Mouse (Mus musculus) thymus, adult 2 months (tissue): ENCODE results near the gene Ddit4.

Experiments
- CTCF ChIP-seq: fragments of 200-500 bp; IDR thresholded peaks from 2 replicates; pipeline ENCODE4 v1.5.1; 2012; ENCODE audit warnings: mild to moderate bottlenecking, control low read depth, low read length, moderate library complexity, borderline replicate concordance; ENCODE audit not compliant: control insufficient read depth, poor library complexity, insufficient read depth; ENCODE audit errors: extremely low read depth
- POLR2A ChIP-seq: fragments of 200-500 bp; IDR thresholded peaks from 2 replicates; pipeline ENCODE4 v1.6.1; 2012; ENCODE audit warnings: mild to moderate bottlenecking, low read length, control low read depth, moderate library complexity; ENCODE audit not compliant: control insufficient read depth, poor library complexity, insufficient read depth; ENCODE audit errors: extremely low read depth

DNA sequence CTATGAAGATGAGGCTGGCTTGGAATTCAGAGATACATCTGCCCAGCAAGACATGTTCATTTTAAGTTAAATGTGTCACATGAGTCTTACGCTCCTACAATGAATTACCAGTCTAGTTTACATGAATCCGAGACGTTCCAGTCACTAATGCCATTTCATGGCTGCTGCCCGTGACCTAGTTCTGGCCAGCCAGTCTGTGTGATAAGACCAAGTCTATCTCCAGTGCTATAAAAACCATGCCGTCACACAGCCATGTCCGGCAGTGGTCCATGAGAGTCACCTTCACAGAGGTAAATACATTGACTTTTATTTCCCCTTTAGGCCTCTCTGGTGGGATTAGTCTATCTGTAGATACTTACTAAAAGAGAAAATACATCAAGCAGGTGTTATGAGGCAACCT lies 44.3 kb upstream of the Ddit4 start:
- TF ChIP-seq CTCF (no peak), POLR2A (no peak)
